Mouse (Mus musculus): ENCODE measurements around the gene Epdr1.
A peak's percentile ranks its signal among the peaks of the same experiment; 100 is the strongest.

Epdr1 gene

GRCm38 (mm10) chr13:19619216-19619927 is at the start of gene Epdr1:
Gene Epdr1 (minus strand): TSS chr13:19619927.
- peak; percentile 36 to 54 for DNase-seq

DNA sequence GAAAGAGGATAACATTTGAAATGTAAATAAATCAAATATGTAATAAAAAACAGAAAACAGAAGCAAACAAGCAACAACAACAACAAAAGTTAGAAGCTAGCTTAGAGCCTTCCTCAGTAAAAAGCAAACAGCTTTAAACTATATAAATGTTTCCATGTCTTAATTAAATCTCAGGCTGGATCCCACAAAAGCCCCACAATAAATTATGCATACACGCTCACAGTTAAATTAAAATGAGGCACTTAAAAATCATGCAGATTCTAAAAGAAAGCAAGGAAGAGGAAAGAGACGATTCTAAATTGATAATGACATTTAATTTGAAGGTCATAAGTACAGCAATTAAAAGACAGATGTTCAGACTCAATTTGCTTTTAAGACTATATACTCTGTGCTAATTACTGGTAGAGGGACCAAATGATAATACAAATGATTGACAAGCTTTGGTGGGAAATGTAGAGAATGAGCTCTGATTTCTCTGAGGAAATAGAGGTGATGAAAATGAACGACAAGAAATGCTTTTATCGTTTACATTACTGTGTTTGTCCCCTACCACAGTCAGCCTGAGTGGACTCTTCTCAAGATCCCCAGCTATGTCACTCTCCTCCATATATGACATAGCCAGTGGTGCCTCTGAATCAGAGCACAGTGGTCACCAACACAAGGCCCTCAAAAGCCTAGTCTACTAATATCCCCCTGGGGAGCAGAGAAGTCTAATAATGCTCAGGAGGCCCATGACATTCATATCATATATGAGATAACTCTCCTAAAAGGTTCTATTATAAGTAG is 48.8 kb upstream of the Epdr1 start:
- DNase-seq = no peak

- DNase-seq = no peak
These were observed 32.7 kb upstream of the Epdr1 start for GRCm38 (mm10) chr13:19652405-19652804.

GRCm38 (mm10) chr13:19649824-19650223 is 30.1 kb upstream of the Epdr1 start:
- DNase-seq = no peak

DNA sequence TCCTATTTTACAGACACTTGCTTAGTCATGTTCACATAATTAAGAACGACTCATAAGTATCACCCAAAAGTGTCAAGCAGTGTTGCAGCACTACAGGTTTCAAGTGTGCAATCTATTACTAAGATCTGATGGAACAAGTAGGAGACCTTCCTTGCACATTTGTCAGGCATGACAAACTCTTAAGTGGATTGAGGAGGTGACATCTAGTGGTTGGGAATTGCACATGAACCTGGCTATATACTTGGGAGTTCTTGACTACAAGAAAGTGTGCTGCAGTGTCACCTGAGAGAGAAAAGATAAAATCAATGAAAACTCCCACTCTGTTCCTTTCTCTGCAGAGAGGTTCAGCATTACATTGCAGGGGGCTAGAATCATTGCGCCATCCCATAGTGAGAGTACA is 24.5 kb upstream of the Epdr1 start:
- DNase-seq = no peak

DNA sequence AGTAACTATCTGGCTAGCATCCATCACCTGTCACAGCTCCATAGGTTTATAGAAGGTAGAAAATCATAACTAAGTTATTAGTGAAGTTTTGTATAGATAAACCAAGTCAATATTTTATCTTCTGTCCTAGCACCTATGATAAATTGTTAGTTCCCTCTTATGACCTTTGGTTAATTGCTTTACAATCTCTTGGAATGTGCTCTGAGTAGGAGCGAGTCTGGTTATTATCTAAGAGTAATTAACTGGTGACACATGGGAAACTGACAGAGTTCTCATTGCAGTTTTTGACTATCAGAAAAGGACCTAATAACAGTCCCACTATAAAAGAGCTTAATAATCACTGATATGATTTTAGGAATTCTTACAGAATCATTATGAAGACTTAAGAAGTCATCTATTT is 23.8 kb upstream of the Epdr1 start:
- DNase-seq = no peak

- DNase-seq = no peak
These were observed 20.6 kb upstream of the Epdr1 start for GRCm38 (mm10) chr13:19640203-19640851.

GRCm38 (mm10) chr13:19636131-19636530 is 16.4 kb upstream of the Epdr1 start:
- DNase-seq = no peak

GRCm38 (mm10) chr13:19630768-19631709 is 11.3 kb upstream of the Epdr1 start:
- DNase-seq = no peak

DNA sequence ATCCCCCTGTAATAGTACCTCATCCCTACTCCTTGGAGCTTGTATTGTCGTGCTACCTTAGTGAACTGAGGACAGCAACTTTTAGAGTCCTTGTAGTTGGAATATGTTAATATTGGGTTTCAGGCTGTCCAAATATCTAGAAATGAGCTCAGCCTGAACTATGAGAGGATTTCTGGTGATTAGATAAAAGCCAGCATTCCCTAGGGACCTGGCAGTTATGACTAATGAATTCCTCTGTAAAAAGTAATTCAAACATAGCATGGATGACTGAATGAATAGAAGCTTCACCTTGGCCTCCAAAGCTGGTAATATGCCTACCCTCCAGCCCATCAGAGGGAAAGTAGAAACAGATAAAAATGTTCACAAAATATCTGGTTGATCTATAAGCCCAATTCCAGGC is 6.7 kb upstream of the Epdr1 start:
- DNase-seq = no peak

DNA sequence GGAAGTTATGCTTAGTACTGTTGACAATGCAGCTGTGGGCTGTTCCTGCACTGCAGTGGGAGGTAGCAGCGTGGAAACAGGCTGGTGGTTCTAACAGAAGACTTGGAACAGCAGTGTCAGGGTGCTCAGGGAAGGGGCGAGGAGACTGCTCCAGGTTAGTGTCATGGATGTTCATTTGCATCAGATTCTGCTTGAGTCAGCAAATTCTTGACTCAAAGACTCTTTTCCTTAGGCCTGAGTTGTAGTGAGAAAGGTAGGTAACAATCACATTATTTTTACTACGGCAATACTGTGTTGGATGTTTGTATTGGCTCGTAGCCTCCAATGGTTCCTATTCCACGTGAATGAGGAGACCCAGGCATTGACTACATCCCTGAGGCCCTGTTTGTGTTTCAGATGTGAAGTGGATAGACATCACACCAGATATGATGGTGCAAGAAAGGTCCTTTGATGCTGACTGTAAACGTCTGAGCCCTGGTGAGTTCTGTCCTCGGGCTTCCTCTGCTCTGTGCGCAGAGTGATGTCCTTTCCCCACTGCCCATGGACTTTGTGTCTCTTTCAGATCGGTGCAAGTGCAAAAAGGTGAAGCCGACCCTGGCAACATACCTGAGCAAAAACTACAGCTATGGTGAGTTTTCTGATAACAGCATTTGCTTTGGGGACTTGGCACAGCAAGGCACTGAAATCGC is 5.0 kb upstream of the Epdr1 start:
- no peak for DNase-seq

DNA sequence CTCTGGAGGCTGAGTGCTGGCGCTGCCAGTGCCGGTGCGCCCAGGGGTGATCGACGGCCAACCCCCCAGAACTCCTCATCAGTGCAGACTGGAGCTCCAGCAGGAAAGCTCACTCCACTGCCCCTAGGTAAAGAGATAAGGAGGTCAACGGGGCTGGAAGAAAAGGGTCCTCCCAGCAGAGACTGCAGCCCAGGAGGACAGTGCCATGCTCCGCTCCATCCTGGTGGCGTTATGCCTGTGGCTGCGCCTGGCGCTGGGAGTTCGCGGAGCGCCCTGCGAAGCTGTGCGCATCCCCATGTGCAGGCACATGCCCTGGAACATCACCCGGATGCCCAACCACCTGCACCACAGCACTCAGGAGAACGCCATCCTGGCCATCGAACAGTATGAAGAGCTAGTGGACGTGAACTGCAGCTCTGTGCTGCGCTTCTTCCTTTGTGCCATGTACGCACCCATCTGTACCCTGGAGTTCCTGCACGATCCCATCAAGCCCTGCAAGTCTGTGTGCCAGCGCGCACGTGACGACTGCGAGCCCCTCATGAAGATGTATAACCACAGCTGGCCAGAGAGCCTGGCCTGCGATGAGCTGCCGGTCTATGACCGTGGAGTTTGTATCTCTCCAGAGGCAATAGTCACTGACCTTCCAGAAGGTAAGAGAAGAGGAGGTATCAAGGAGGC is 3.6 kb upstream of the Epdr1 start:
- DNase-seq = no peak

DNA sequence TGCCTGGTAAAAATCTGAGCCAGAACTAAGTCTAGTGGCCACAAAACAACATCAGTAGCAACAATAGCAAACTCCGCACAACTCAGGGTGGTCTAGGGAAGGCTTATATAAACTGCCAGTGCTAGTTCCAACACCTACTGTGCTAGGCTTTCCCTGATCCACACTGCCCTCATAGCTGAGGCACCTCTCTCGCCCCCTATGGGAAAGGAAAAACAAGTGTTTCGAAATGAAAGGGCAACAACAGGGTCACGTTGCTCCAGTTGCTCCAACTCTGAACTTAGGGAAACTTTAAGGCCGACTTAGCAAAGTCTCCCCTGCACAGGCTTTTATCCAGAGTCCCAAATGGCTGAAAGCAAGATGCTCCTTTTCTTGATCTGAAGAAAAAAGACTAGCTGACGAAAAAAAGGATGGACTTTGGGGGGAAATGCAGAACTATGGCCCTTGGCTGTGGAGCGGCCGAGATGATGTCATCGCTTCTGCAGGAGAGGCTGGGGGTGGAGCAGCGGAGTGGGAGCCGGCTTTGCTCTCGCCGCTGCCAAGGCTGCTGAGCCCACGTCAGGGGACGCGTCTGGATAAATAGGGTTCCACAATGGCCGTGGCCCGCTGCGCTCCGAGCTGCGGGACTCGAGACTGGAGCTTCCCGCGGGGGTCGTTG is 3.0 kb upstream of the Epdr1 start, which contains the start of gene Sfrp4:
Sfrp4 (plus strand) TSS at position 532 of the 655 bp plus-strand sequence.
- peak; percentile 26 to 43 for DNase-seq

DNA sequence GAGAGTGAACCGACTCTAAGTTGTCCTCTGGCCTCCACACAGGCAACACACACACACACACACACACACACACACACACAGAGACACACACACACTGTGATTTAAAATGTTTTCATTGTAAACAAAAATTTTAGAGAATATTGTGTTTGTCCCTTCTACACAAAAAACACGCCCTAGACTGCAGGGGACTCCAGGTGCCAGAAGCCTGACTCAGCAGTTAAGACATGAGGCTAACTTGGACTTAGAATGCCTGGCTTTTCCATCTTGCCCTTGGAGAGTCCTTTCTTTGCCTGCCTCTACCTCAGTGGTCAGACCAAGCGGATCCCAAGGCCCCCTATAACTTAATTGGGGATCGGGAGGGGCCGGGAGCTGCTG is 899 bp downstream of the Epdr1 start:
- no peak for DNase-seq

DNA sequence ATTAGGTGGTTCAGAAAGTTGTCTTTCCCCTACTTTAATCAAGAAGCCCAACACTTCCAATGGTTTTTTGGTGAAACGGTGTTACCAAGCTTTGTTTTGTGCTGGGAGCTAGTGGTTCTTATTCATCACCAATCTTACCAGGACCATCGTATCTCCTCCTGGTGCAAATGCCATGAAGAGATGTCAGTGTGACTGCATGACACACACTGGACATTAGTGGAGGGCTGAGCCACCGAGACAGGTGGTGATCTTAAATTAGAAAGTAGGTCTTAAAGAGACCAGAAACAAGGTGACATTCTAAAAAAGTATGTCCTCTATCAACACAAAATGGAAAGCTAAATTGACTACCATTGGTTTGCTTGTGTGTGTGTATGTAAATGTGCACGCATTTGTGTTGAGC is 1.6 kb downstream of the Epdr1 start:
- DNase-seq = no peak

GRCm38 (mm10) chr13:19614311-19614710 is 5.4 kb downstream of the Epdr1 start:
- DNase-seq = no peak

- DNase-seq = no peak
These were observed 6.3 kb downstream of the Epdr1 start for GRCm38 (mm10) chr13:19613426-19613825.

- DNase-seq = no peak
These were observed 6.8 kb downstream of the Epdr1 start for GRCm38 (mm10) chr13:19612963-19613362.

DNA sequence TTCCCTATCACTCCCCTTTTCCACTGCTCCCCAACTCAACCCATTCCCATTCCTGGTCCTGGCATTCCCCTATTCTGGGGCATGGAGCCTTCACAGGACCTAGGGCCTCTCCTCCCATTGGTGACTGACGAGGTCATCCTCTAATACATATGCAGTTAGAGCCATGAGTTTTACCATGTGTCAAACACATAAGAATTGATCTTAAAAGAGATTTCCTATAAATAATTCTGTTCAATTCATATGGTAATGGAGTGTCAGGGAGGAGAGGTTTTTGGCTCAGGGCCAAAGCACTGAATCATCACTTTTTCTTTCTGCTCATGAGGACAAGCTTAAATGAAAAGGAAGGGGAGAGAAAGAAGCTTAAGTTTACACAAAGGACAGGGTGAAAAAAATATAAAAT is 7.4 kb downstream of the Epdr1 start:
- DNase-seq = no peak

DNA sequence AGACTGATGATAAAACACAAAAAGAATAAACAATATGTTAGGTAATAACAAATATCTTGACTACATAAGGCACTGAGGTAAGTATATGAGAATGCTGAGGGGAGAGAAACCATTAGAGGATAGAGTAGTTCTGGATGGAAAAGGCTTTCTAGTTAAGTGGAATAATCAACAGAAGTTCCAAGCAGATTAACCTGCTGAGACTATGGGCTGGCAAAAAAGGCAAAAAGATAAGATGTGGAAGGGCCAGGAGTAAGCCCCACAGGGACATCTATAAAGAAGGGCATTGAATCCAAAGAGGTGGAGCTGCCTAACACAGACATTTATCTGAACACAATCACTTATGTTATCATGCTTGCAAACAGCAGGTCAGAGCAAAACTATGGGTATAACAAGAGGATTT is 11.6 kb downstream of the Epdr1 start:
- no peak for DNase-seq

GRCm38 (mm10) chr13:19604916-19605315 is 14.8 kb downstream of the Epdr1 start:
- no peak for DNase-seq
